Mouse (Mus musculus): ENCODE measurements at regions not wholly inside any gene's neighbourhood (a gene's known extent, or its start where the extent isn't known, plus 50 kb on each side); places are given as distances from the start of the nearest gene placed in this dataset.

- 19% methylated on average over 11 of the region's 11 CpGs for WGBS
- ATAC-seq (ENCODE audit: insufficient number of reproducible peaks, low FRiP score, low TSS enrichment, low read depth), result no peak
- 0 out of 2 replicates have a peak, but pooled peaks cover 4% of the 10 kb centered on the region for H3K4me1 ChIP-seq (ENCODE audit: control insufficient read depth, insufficient read depth, low read length)
These were observed 480.0 kb downstream of the Nuf2 start for GRCm38 (mm10) chr1:169051085-169051862.

DNA sequence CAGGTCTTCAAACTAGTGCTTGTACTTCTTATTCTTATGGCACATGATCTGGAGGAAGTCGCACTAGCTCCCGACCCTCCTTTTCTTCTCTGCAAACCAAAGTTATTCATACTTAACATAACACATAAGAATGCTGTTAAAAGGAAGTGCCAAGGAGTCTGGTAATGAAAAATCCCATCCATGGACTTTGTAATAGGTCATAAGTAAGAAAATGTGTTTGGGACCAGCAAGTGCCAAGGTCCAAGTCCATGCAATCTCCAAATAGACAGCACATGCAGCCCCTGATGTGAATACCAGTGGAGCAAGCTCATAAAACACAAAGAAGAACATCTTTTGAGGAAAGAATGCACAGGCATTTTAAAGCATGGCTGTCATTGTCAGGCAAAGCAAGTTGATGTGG is 481.4 kb downstream of the Nuf2 start:
- H3K27ac ChIP-seq (replicated peaks; ENCODE audit: low read depth, low read length), result no peak overlapping the region

More at GRCm38 (mm10) chr1:169051085-169051862, 480.0 kb downstream of the Nuf2 start:
- peak; percentile 31 for DNase-seq (ENCODE audit: low spot score)
- H3K4me2 ChIP-seq (ENCODE audit: low read depth, severe bottlenecking), result no peak overlapping the region
- H3K36me3 ChIP-seq (ENCODE audit: control insufficient read depth, insufficient read depth, low read length), result no peaks in the 10 kb centered on the region
- H3K27ac ChIP-seq (replicated peaks; ENCODE audit: low read depth, low read length), result no peak overlapping the region
- no peak overlapping the region for H3K4me3 ChIP-seq (ENCODE audit: low read depth, low read length)
- no peak overlapping the region for H3K9ac ChIP-seq (ENCODE audit: low read length)
- no peaks in the 10 kb centered on the region for H3K27me3 ChIP-seq (ENCODE audit: control insufficient read depth, insufficient read depth, low read length)
- no peaks in the 10 kb centered on the region for H3K9me3 ChIP-seq (ENCODE audit: control insufficient read depth, low read length)

GRCm38 (mm10) chr1:169046791-169047525 is 484.3 kb downstream of the Nuf2 start:
- WGBS, result 84% methylated on average over 4 of the region's 4 CpGs
- 0 out of 2 replicates have a peak, but pooled peaks cover 4% of the 10 kb centered on the region for H3K4me1 ChIP-seq (ENCODE audit: control insufficient read depth, insufficient read depth, low read length)
- no peak overlapping the region for H3K4me3 ChIP-seq (ENCODE audit: low read depth, low read length)
- H3K4me2 ChIP-seq (ENCODE audit: low read depth, severe bottlenecking), result no peak overlapping the region
- H3K9me3 ChIP-seq (ENCODE audit: control insufficient read depth, low read length), result no peaks in the 10 kb centered on the region
- no peak for ATAC-seq (ENCODE audit: insufficient number of reproducible peaks, low FRiP score, low TSS enrichment, low read depth)
- H3K27me3 ChIP-seq (ENCODE audit: control insufficient read depth, insufficient read depth, low read length), result no peaks in the 10 kb centered on the region
- no peak overlapping the region for H3K27ac ChIP-seq (replicated peaks; ENCODE audit: low read depth, low read length)
- H3K36me3 ChIP-seq (ENCODE audit: control insufficient read depth, insufficient read depth, low read length), result no peaks in the 10 kb centered on the region
- no peak for DNase-seq (ENCODE audit: low spot score)
- H3K9ac ChIP-seq (ENCODE audit: low read length), result no peak overlapping the region

More for the DNA sequence above, 481.4 kb downstream of the Nuf2 start:
- ATAC-seq (ENCODE audit: insufficient number of reproducible peaks, low FRiP score, low TSS enrichment, low read depth), result no peak
- Histone ChIP-seq H3K9ac (ENCODE audit: low read length) (no peak overlapping the region), H3K4me2 (ENCODE audit: low read depth, severe bottlenecking) (no peak overlapping the region), H3K9me3 (ENCODE audit: control insufficient read depth, low read length) (no peaks in the 10 kb centered on the region), H3K4me3 (ENCODE audit: low read depth, low read length) (no peak overlapping the region), H3K27me3 (ENCODE audit: control insufficient read depth, insufficient read depth, low read length) (no peaks in the 10 kb centered on the region), H3K36me3 (ENCODE audit: control insufficient read depth, insufficient read depth, low read length) (no peaks in the 10 kb centered on the region), H3K4me1 (ENCODE audit: control insufficient read depth, insufficient read depth, low read length) (0 out of 2 replicates have a peak, but pooled peaks cover 4% of the 10 kb centered on the region)
- WGBS, result 96% methylated on average over 2 of the region's 2 CpGs
- no peak for DNase-seq (ENCODE audit: low spot score)

- Histone ChIP-seq H3K36me3 (ENCODE audit: control insufficient read depth, insufficient read depth, low read length) (no peaks in the 10 kb centered on the region), H3K4me1 (ENCODE audit: control insufficient read depth, insufficient read depth, low read length) (no peaks in the 10 kb centered on the region), H3K9me3 (ENCODE audit: control insufficient read depth, low read length) (no peaks in the 10 kb centered on the region), H3K27ac (replicated peaks; ENCODE audit: low read depth, low read length) (no peak overlapping the region), H3K27me3 (ENCODE audit: control insufficient read depth, insufficient read depth, low read length) (no peaks in the 10 kb centered on the region), H3K9ac (ENCODE audit: low read length) (no peak overlapping the region), H3K4me2 (ENCODE audit: low read depth, severe bottlenecking) (no peak overlapping the region), H3K4me3 (ENCODE audit: low read depth, low read length) (no peak overlapping the region)
- WGBS, result 90% methylated on average over 1 of the region's 1 CpGs
- no peak for ATAC-seq (ENCODE audit: insufficient number of reproducible peaks, low FRiP score, low TSS enrichment, low read depth)
- no peak for DNase-seq (ENCODE audit: low spot score)
These were observed 497.7 kb downstream of the Nuf2 start for GRCm38 (mm10) chr1:169033517-169033916.

DNA sequence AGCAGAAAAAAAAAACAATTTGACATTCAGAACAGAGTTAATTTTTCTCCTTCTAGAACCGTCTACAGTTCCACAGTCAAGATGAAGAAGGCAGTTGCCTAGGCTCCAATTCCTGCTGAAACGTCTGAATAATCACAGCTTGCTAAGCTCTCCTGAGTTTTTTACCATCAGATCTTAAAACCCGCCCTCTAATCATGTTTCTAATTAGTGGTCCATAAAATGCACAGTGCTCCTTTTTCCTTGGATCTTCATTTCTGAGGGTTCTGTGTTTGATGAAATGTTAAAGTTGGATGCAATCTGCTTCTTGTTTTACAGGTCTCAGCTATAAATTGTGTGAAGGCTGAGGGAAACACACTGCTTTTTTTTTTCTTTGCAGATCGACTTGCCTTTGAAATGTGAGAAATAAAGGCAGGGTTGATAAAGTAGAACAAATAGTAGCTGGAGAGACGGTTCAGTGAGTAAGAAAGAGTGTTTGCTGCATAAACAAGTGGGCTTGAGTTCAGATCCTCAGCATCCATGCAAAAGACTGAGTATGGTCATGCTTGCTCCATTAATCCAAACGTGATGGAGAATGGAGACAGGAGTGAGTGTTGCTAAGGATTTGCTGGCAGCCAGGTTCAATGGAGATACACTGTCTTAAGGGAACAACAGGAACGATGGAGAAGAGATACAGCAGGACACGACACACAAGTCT is 499.3 kb downstream of the Nuf2 start:
- H3K4me3 ChIP-seq (ENCODE audit: low read depth, low read length), result no peak overlapping the region
- H3K4me1 ChIP-seq (ENCODE audit: control insufficient read depth, insufficient read depth, low read length), result no peaks in the 10 kb centered on the region
- DNase-seq (ENCODE audit: low spot score) (no peak), ATAC-seq (ENCODE audit: insufficient number of reproducible peaks, low FRiP score, low TSS enrichment, low read depth) (no peak)
- WGBS, result 27% methylated on average over 8 of the region's 8 CpGs
- H3K36me3 ChIP-seq (ENCODE audit: control insufficient read depth, insufficient read depth, low read length), result no peaks in the 10 kb centered on the region
- H3K9me3 ChIP-seq (ENCODE audit: control insufficient read depth, low read length), result no peaks in the 10 kb centered on the region
- no peaks in the 10 kb centered on the region for H3K27me3 ChIP-seq (ENCODE audit: control insufficient read depth, insufficient read depth, low read length)
- no peak overlapping the region for H3K9ac ChIP-seq (ENCODE audit: low read length)
- H3K27ac ChIP-seq (replicated peaks; ENCODE audit: low read depth, low read length), result 0 out of 2 replicates have a peak overlapping the region, but pooled peaks have one; percentile 18
- no peak overlapping the region for H3K4me2 ChIP-seq (ENCODE audit: low read depth, severe bottlenecking)

GRCm38 (mm10) chr1:169027706-169028105 is 503.6 kb downstream of the Nuf2 start:
- H3K27me3 ChIP-seq (ENCODE audit: control insufficient read depth, insufficient read depth, low read length), result no peaks in the 10 kb centered on the region
- WGBS, result 21% methylated on average over 6 of the region's 6 CpGs
- ATAC-seq (ENCODE audit: insufficient number of reproducible peaks, low FRiP score, low TSS enrichment, low read depth), result no peak
- no peak overlapping the region for H3K4me3 ChIP-seq (ENCODE audit: low read depth, low read length)
- no peaks in the 10 kb centered on the region for H3K9me3 ChIP-seq (ENCODE audit: control insufficient read depth, low read length)
- no peak overlapping the region for H3K27ac ChIP-seq (replicated peaks; ENCODE audit: low read depth, low read length)
- no peaks in the 10 kb centered on the region for H3K36me3 ChIP-seq (ENCODE audit: control insufficient read depth, insufficient read depth, low read length)
- DNase-seq (ENCODE audit: low spot score), result peak; percentile 40
- no peak overlapping the region for H3K9ac ChIP-seq (ENCODE audit: low read length)
- no peak overlapping the region for H3K4me2 ChIP-seq (ENCODE audit: low read depth, severe bottlenecking)
- no peaks in the 10 kb centered on the region for H3K4me1 ChIP-seq (ENCODE audit: control insufficient read depth, insufficient read depth, low read length)

DNA sequence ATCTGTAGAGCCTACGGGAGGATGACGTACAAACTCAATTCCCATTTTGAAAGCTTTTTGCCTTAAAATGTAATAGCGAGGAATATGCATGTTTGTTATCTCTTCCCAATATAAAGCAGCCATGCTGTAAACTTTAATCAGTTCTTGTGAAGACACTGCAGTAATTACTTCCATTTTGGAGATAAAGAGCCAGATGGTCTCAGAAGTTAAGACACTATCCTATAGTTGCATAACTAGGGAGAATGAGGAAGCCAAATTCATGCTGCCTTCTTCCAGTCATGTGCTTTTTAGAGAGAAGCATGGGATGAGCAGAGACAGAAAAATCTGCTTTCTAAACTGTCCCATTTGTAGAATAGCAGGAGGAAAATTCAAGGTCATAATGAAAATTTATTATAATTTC is 504.0 kb downstream of the Nuf2 start:
- no peak for DNase-seq (ENCODE audit: low spot score)
- ATAC-seq (ENCODE audit: insufficient number of reproducible peaks, low FRiP score, low TSS enrichment, low read depth), result no peak
- Histone ChIP-seq H3K4me3 (ENCODE audit: low read depth, low read length) (no peak overlapping the region), H3K36me3 (ENCODE audit: control insufficient read depth, insufficient read depth, low read length) (no peaks in the 10 kb centered on the region), H3K4me1 (ENCODE audit: control insufficient read depth, insufficient read depth, low read length) (no peaks in the 10 kb centered on the region), H3K27me3 (ENCODE audit: control insufficient read depth, insufficient read depth, low read length) (no peaks in the 10 kb centered on the region), H3K27ac (replicated peaks; ENCODE audit: low read depth, low read length) (no peak overlapping the region), H3K4me2 (ENCODE audit: low read depth, severe bottlenecking) (no peak overlapping the region), H3K9ac (ENCODE audit: low read length) (no peak overlapping the region), H3K9me3 (ENCODE audit: control insufficient read depth, low read length) (no peaks in the 10 kb centered on the region)
- 91% methylated on average over 3 of the region's 3 CpGs for WGBS

- Histone ChIP-seq H3K4me2 (ENCODE audit: low read depth, severe bottlenecking) (no peak overlapping the region), H3K27me3 (ENCODE audit: control insufficient read depth, insufficient read depth, low read length) (no peaks in the 10 kb centered on the region), H3K4me1 (ENCODE audit: control insufficient read depth, insufficient read depth, low read length) (no peaks in the 10 kb centered on the region), H3K9ac (ENCODE audit: low read length) (no peak overlapping the region), H3K27ac (replicated peaks; ENCODE audit: low read depth, low read length) (no peak overlapping the region), H3K9me3 (ENCODE audit: control insufficient read depth, low read length) (no peaks in the 10 kb centered on the region), H3K36me3 (ENCODE audit: control insufficient read depth, insufficient read depth, low read length) (no peaks in the 10 kb centered on the region), H3K4me3 (ENCODE audit: low read depth, low read length) (no peak overlapping the region)
- ATAC-seq (ENCODE audit: insufficient number of reproducible peaks, low FRiP score, low TSS enrichment, low read depth) (no peak), DNase-seq (ENCODE audit: low spot score) (no peak)
- WGBS, result 86% methylated on average over 4 of the region's 4 CpGs
These were observed 506.7 kb downstream of the Nuf2 start for GRCm38 (mm10) chr1:169024531-169024930.
